Mouse (Mus musculus): Measurements from ENCODE around the gene Sync. TPM values are rescaled to one million over a fixed set of nuclear protein-coding genes. Genes with fewer than 3 reads are reported as not detected.

The Sync gene
- total and polyA plus RNA-seq, 3 experiments, result 0.31 to 0.43 TPM; not detected in 1

GRCm38 (mm10) chr4:129296066-129296465, 8.6 kb downstream of the Sync start:
- peaks cover 5 to 17% of the 10 kb centered on the region in 2 experiments; a peak in 3 of 4 replicates for H3K4me1 ChIP-seq (ENCODE audit: control insufficient read depth in 1 of 2, insufficient read depth in 2 of 2, low read length in 2 of 2)
- H3K79me2 ChIP-seq (ENCODE audit: control insufficient read depth, insufficient read depth, low read length, poor library complexity), result no peaks in the 10 kb centered on the region
- TF ChIP-seq NRF1 (IDR thresholded peaks at IDR 0.05; ENCODE audit: insufficient read depth, low read depth, low read length, poor library complexity, severe bottlenecking) (no peak), POLR2A (IDR thresholded peaks at IDR 0.05; ENCODE audit: control insufficient read depth in 1 of 2, insufficient read depth in 1 of 2, low read depth in 1 of 2, low read length in 2 of 2, poor library complexity in 1 of 2) (no peak), ZKSCAN1 (IDR thresholded peaks at IDR 0.05; ENCODE audit: low read depth, low read length) (no peak)
- H3K27ac ChIP-seq (ENCODE audit: control insufficient read depth, low read depth, low read length), result no peak overlapping the region
- no peak overlapping the region for H3K9ac ChIP-seq (ENCODE audit: control insufficient read depth, low read depth, low read length, poor library complexity, severe bottlenecking)
- no peaks in the 10 kb centered on the region for H3K9me3 ChIP-seq (replicated peaks; ENCODE audit: insufficient read depth, low read length)
- H3K27me3 ChIP-seq (ENCODE audit: control insufficient read depth in 1 of 2, insufficient read depth in 2 of 2, low read length in 2 of 2), result no peaks in the 10 kb centered on the region
- peaks cover 0 to 10% of the 10 kb centered on the region in 2 experiments; a peak in 2 of 4 replicates for H3K36me3 ChIP-seq (ENCODE audit: control insufficient read depth in 1 of 2, insufficient read depth in 2 of 2, low read length in 2 of 2)
- no peak for DNase-seq (ENCODE audit: low read depth, low spot score)
- no peak overlapping the region for H3K4me3 ChIP-seq (ENCODE audit: control insufficient read depth in 1 of 2, insufficient read depth in 1 of 2, low read depth in 2 of 2, low read length in 2 of 2)

- H3K4me3 ChIP-seq (ENCODE audit: control insufficient read depth in 1 of 2, insufficient read depth in 1 of 2, low read depth in 2 of 2, low read length in 2 of 2), result no peak overlapping the region
- no peaks in the 10 kb centered on the region for H3K79me2 ChIP-seq (ENCODE audit: control insufficient read depth, insufficient read depth, low read length, poor library complexity)
- H3K9ac ChIP-seq (ENCODE audit: control insufficient read depth, low read depth, low read length, poor library complexity, severe bottlenecking), result no peak overlapping the region
- no peak overlapping the region for H3K27ac ChIP-seq (ENCODE audit: control insufficient read depth, low read depth, low read length)
- DNase-seq (ENCODE audit: low read depth, low spot score), result peak; percentile 37
- TF ChIP-seq E2F4 (IDR thresholded peaks at IDR 0.05; ENCODE audit: borderline replicate concordance, low read depth, low read length) (no peak), POLR2AphosphoS2 (IDR thresholded peaks at IDR 0.05; ENCODE audit: low read length) (no peak), MAFK (IDR thresholded peaks at IDR 0.05; ENCODE audit: borderline replicate concordance, low read depth, low read length) (no peak), SMC3 (IDR thresholded peaks at IDR 0.05; ENCODE audit: low read depth, low read length) (no peak), BHLHE40 (IDR thresholded peaks at IDR 0.05; ENCODE audit: borderline replicate concordance, low read depth, low read length) (no peak), POLR2A (IDR thresholded peaks at IDR 0.05; ENCODE audit: control insufficient read depth in 1 of 2, insufficient read depth in 1 of 2, low read depth in 1 of 2, low read length in 2 of 2, poor library complexity in 1 of 2) (no peak), RCOR1 (IDR thresholded peaks at IDR 0.05; ENCODE audit: low read depth, low read length) (no peak), ZC3H11A (IDR thresholded peaks at IDR 0.05; ENCODE audit: low read depth, low read length) (no peak), RAD21 (IDR thresholded peaks at IDR 0.05; ENCODE audit: low read depth, low read length) (no peak), GATA1 (IDR thresholded peaks at IDR 0.05; ENCODE audit: low read depth, low read length) (no peak), UBTF (IDR thresholded peaks at IDR 0.05; ENCODE audit: borderline replicate concordance, insufficient read depth, low read depth, low read length) (no peak), MYB (IDR thresholded peaks at IDR 0.05; ENCODE audit: low read depth, low read length) (no peak)
- H3K4me1 ChIP-seq (ENCODE audit: control insufficient read depth in 1 of 2, insufficient read depth in 2 of 2, low read length in 2 of 2), result peaks cover 5 to 13% of the 10 kb centered on the region in 2 experiments; a peak in 3 of 4 replicates
- peaks cover 0 to 10% of the 10 kb centered on the region in 2 experiments; a peak in 2 of 4 replicates for H3K36me3 ChIP-seq (ENCODE audit: control insufficient read depth in 1 of 2, insufficient read depth in 2 of 2, low read length in 2 of 2)
- H3K27me3 ChIP-seq (ENCODE audit: control insufficient read depth in 1 of 2, insufficient read depth in 2 of 2, low read length in 2 of 2), result no peaks in the 10 kb centered on the region
- H3K9me3 ChIP-seq (replicated peaks; ENCODE audit: insufficient read depth, low read length), result no peaks in the 10 kb centered on the region
These were observed 10.3 kb downstream of the Sync start for GRCm38 (mm10) chr4:129297724-129298123.

- Histone ChIP-seq H3K27me3 (ENCODE audit: control insufficient read depth in 1 of 2, insufficient read depth in 2 of 2, low read length in 2 of 2) (no peaks in the 10 kb centered on the region), H3K9ac (ENCODE audit: control insufficient read depth, low read depth, low read length, poor library complexity, severe bottlenecking) (no peak overlapping the region), H3K27ac (ENCODE audit: control insufficient read depth, low read depth, low read length) (no peak overlapping the region), H3K79me2 (ENCODE audit: control insufficient read depth, insufficient read depth, low read length, poor library complexity) (no peaks in the 10 kb centered on the region), H3K36me3 (ENCODE audit: control insufficient read depth in 1 of 2, insufficient read depth in 2 of 2, low read length in 2 of 2) (peaks cover 0 to 16% of the 10 kb centered on the region in 2 experiments; a peak in 2 of 4 replicates), H3K9me3 (replicated peaks; ENCODE audit: insufficient read depth, low read length) (no peaks in the 10 kb centered on the region), H3K4me1 (ENCODE audit: control insufficient read depth in 1 of 2, insufficient read depth in 2 of 2, low read length in 2 of 2) (peaks cover 7 to 13% of the 10 kb centered on the region in 2 experiments; a peak in 3 of 4 replicates), H3K4me3 (ENCODE audit: control insufficient read depth in 1 of 2, insufficient read depth in 1 of 2, low read depth in 2 of 2, low read length in 2 of 2) (no peak overlapping the region)
- no peak for DNase-seq (ENCODE audit: low read depth, low spot score)
- TF ChIP-seq CTCF (IDR thresholded peaks at IDR 0.05 in 2 of 3, conservative IDR thresholded peaks at IDR 0.05 in 1 of 3; ENCODE audit: control insufficient read depth in 1 of 3, insufficient read depth in 1 of 3, low read depth in 2 of 3, low read length in 3 of 3, poor library complexity in 1 of 3, severe bottlenecking in 1 of 3) (no peak), GATA1 (IDR thresholded peaks at IDR 0.05; ENCODE audit: low read depth, low read length) (no peak), KAT2A (conservative IDR thresholded peaks at IDR 0.05; ENCODE audit: low read depth, low read length) (no peak), MAX (IDR thresholded peaks at IDR 0.05; ENCODE audit: low read length) (no peak), ZMIZ1 (IDR thresholded peaks at IDR 0.05; ENCODE audit: low read depth, low read length) (no peak), ZNF384 (IDR thresholded peaks at IDR 0.05; ENCODE audit: low read depth, low read length) (no peak), JUND (IDR thresholded peaks at IDR 0.05; ENCODE audit: low read depth, low read length) (no peak), TBP (IDR thresholded peaks at IDR 0.05; ENCODE audit: low read depth, low read length) (no peak), POLR2A (IDR thresholded peaks at IDR 0.05; ENCODE audit: control insufficient read depth in 1 of 2, insufficient read depth in 1 of 2, low read depth in 1 of 2, low read length in 2 of 2, poor library complexity in 1 of 2) (no peak), MAFK (IDR thresholded peaks at IDR 0.05; ENCODE audit: borderline replicate concordance, low read depth, low read length) (no peak), NRF1 (IDR thresholded peaks at IDR 0.05; ENCODE audit: insufficient read depth, low read depth, low read length, poor library complexity, severe bottlenecking) (no peak), EP300 (IDR thresholded peaks at IDR 0.05; ENCODE audit: low read depth in 1 of 2, low read length in 2 of 2) (no peak), SIN3A (IDR thresholded peaks at IDR 0.05; ENCODE audit: low read length) (no peak), TAL1 (IDR thresholded peaks at IDR 0.05; ENCODE audit: low read length) (no peak)
These were observed 11.7 kb downstream of the Sync start for GRCm38 (mm10) chr4:129299121-129299520.

Measured in MEL (cell line).